Mouse (Mus musculus) ES-E14 (cell line): ENCODE measurements around the gene Hmcn2.

Source experiments
- CHD2 ChIP-seq: IDR thresholded peaks from 2 replicates; pipeline ENCODE4 v1.6.1; 2014; ENCODE audit warnings: mild to moderate bottlenecking, low read depth, low read length, inconsistent platforms
- HCFC1 ChIP-seq: IDR thresholded peaks from 2 replicates; pipeline ENCODE4 v1.6.1; 2012; ENCODE audit warnings: low read length, inconsistent platforms, borderline replicate concordance; ENCODE audit not compliant: insufficient read depth

GRCm38 (mm10) chr2:31454280-31454679 lies 140.1 kb downstream of the Hmcn2 start:
- TF ChIP-seq HCFC1 (no peak), CHD2 (no peak)
